Mouse (Mus musculus): ENCODE measurements around the gene Adck2. TPM values are rescaled to one million over a fixed set of nuclear protein-coding genes. Genes with fewer than 3 reads are reported as not detected.

The Adck2 gene
- total and polyA plus RNA-seq, 3 experiments: 7.6 to 15.6 (median 12.1) TPM

- Histone ChIP-seq H3K36me3 (ENCODE audit: control insufficient read depth, insufficient read depth, low read length) (no peaks in the 10 kb centered on the region), H3K79me2 (replicated peaks; ENCODE audit: control insufficient read depth, insufficient read depth, low read length) (no peaks in the 10 kb centered on the region), H3K9ac (ENCODE audit: low read depth, low read length) (no peak overlapping the region), H3K4me3 (peak overlapping the region; percentile 9; the same call in 1 of the 2 replicates), H3K27ac (peak overlapping the region; percentile 68), H3K4me1 (ENCODE audit: control insufficient read depth, insufficient read depth, low read length) (peaks cover 7% of the 10 kb centered on the region; the same call in 1 of the 2 replicates), H3K27me3 (ENCODE audit: control insufficient read depth, insufficient read depth, low read length) (no peaks in the 10 kb centered on the region)
- intact Hi-C loops (cut with DNase I): loop anchor here (5.0 kb wide), 1 partner anchor 58 kb away; no protein-coding TSS in a partner anchor
- TF ChIP-seq EP300 (IDR thresholded peaks at IDR 0.05; ENCODE audit: insufficient read depth, low read depth, low read length) (no peak), POLR2A (IDR thresholded peaks at IDR 0.05; ENCODE audit: insufficient read depth, low read depth, low read length) (no peak; the same call in 1 of the 2 replicates), CTCF (IDR thresholded peaks at IDR 0.05) (no peak)
- 58% methylated on average over 12 of the region's 12 CpGs for WGBS
- DNase-seq: peak in 1 of 2 experiments; percentile 31
Measured at GRCm38 (mm10) chr6:39554888-39555647, 18.6 kb upstream of the Adck2 start.

GRCm38 (mm10) chr6:39555648-39555945 lies 18.1 kb upstream of the Adck2 start:
- H3K4me3 ChIP-seq: no peak overlapping the region
- H3K79me2 ChIP-seq (replicated peaks; ENCODE audit: control insufficient read depth, insufficient read depth, low read length): no peaks in the 10 kb centered on the region
- TF ChIP-seq CTCF (IDR thresholded peaks at IDR 0.05) (no peak), POLR2A (IDR thresholded peaks at IDR 0.05; ENCODE audit: insufficient read depth, low read depth, low read length) (no peak), EP300 (IDR thresholded peaks at IDR 0.05; ENCODE audit: insufficient read depth, low read depth, low read length) (no peak)
- H3K27ac ChIP-seq: no peak overlapping the region; the same call in 1 of the 2 replicates
- peaks cover 7% of the 10 kb centered on the region; the same call in 1 of the 2 replicates for H3K4me1 ChIP-seq (ENCODE audit: control insufficient read depth, insufficient read depth, low read length)
- WGBS: 79% methylated on average over 2 of the region's 2 CpGs
- no peaks in the 10 kb centered on the region for H3K36me3 ChIP-seq (ENCODE audit: control insufficient read depth, insufficient read depth, low read length)
- H3K27me3 ChIP-seq (ENCODE audit: control insufficient read depth, insufficient read depth, low read length): no peaks in the 10 kb centered on the region
- DNase-seq: no peak
- H3K9ac ChIP-seq (ENCODE audit: low read depth, low read length): no peak overlapping the region
- intact Hi-C loops (cut with DNase I): no loop called here

DNA sequence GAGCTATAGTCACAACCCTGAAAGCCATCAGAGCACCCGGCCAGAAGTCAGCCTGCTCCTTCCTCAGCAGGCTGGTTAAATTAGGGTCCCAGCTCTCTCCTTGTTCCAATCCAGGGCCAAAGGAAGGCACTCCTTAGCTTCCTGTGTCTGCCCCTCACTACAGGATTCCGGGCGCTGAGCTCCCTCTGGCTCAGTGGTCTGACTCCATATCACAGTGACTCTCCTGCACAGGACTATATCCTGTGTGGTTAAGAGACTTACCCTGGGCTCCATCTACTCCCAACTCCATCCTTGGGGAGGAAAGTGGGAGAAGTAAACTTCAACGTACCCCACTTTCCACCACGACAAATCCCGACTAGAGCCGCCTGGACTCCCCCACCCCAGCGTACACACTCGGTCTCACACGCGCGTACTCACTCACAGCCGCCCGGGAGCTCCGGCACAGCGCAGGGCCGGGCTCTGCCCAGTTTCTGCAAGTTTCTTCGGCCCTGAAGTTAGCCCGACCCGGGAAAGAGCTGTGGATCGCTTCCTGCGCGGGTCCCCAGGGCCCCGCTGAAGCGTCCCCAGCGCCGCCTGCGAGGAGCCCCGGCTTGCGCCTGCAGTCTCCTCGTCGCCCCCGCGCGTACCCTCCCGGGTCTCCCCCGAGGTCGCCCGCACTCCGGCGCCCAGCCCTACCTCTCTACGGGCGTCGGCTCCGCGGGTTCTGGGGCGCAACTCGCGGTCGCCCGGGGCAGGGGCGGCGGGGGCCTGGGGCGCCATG lies 16.6 kb upstream of the Adck2 start:
- Histone ChIP-seq H3K36me3 (ENCODE audit: control insufficient read depth, insufficient read depth, low read length) (no peaks in the 10 kb centered on the region), H3K4me1 (ENCODE audit: control insufficient read depth, insufficient read depth, low read length) (peaks cover 7% of the 10 kb centered on the region; the same call in 1 of the 2 replicates), H3K79me2 (replicated peaks; ENCODE audit: control insufficient read depth, insufficient read depth, low read length) (no peaks in the 10 kb centered on the region), H3K27ac (peak overlapping the region; percentile 83), H3K27me3 (ENCODE audit: control insufficient read depth, insufficient read depth, low read length) (no peaks in the 10 kb centered on the region), H3K9ac (ENCODE audit: low read depth, low read length) (peak overlapping the region; percentile 78), H3K4me3 (peak overlapping the region; percentile 76)
- TF ChIP-seq EP300 (IDR thresholded peaks at IDR 0.05; ENCODE audit: insufficient read depth, low read depth, low read length) (no peak), POLR2A (IDR thresholded peaks at IDR 0.05; ENCODE audit: insufficient read depth, low read depth, low read length) (no peak), CTCF (IDR thresholded peaks at IDR 0.05) (no peak)
- intact Hi-C loops (cut with DNase I): no loop called here
- DNase-seq: peak; percentile 59 to 74
- WGBS: 2% methylated on average over 52 of the region's 54 CpGs

- peak; percentile 85 to 87 for DNase-seq
- WGBS: 2% methylated on average over 48 of the region's 50 CpGs
- no peaks in the 10 kb centered on the region for H3K36me3 ChIP-seq (ENCODE audit: control insufficient read depth, insufficient read depth, low read length)
- no peaks in the 10 kb centered on the region for H3K79me2 ChIP-seq (replicated peaks; ENCODE audit: control insufficient read depth, insufficient read depth, low read length)
- TF ChIP-seq EP300 (IDR thresholded peaks at IDR 0.05; ENCODE audit: insufficient read depth, low read depth, low read length): no peak
- no peak for TF ChIP-seq POLR2A (IDR thresholded peaks at IDR 0.05; ENCODE audit: insufficient read depth, low read depth, low read length)
- TF ChIP-seq CTCF (IDR thresholded peaks at IDR 0.05): no peak
- no peaks in the 10 kb centered on the region for H3K27me3 ChIP-seq (ENCODE audit: control insufficient read depth, insufficient read depth, low read length)
- peak within 1 kb of the TSS; percentile 83 for H3K27ac ChIP-seq
- peak within 1 kb of the TSS; percentile 78 for H3K9ac ChIP-seq (ENCODE audit: low read depth, low read length)
- intact Hi-C loops (cut with DNase I): no loop called here
- peaks cover 9% of the 10 kb centered on the region; the same call in 1 of the 2 replicates for H3K4me1 ChIP-seq (ENCODE audit: control insufficient read depth, insufficient read depth, low read length)
- H3K4me3 ChIP-seq: peak within 1 kb of the TSS; percentile 76
Measured at GRCm38 (mm10) chr6:39557723-39558261, 15.9 kb upstream of the Adck2 start, which contains the start of gene Dennd2a. TSS of gene Dennd2a (minus strand) at chr6:39557867.

DNA sequence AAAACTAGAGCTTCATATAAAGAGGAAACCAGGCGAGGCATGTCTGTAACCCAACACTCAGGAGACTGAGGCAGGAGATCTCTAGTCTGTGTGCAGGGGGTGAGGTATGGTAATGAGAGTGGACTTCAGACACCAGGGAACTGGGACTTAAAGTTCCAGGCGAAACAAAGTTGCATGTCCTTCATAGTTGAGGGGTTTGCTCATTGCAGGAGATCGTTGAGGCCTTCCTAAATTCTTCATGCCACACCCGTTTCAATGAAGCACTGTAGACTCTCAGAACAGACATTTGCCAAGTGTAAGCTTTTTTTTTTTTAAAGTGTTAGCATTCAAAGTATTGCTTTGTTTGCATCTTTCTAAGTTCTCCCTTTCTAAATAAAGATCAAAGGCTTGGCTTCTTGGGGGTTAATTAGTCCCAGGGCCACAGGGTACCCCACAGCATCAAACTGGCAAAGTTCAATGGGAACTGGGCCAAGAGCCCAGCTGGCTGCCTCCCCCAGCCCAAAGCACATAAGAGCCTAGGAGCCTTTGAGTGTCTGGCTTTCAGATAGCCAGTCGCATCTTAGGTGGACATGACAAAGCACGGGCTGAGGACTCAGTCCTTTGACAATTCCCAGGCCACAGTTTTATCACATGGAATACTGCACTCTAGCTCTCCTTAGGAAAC lies 14.3 kb upstream of the Adck2 start:
- Histone ChIP-seq H3K9ac (ENCODE audit: low read depth, low read length) (no peak overlapping the region), H3K79me2 (replicated peaks; ENCODE audit: control insufficient read depth, insufficient read depth, low read length) (no peaks in the 10 kb centered on the region), H3K4me3 (no peak overlapping the region), H3K27ac (no peak overlapping the region), H3K36me3 (ENCODE audit: control insufficient read depth, insufficient read depth, low read length) (no peaks in the 10 kb centered on the region), H3K4me1 (ENCODE audit: control insufficient read depth, insufficient read depth, low read length) (peaks cover 6% of the 10 kb centered on the region; the same call in 1 of the 2 replicates), H3K27me3 (ENCODE audit: control insufficient read depth, insufficient read depth, low read length) (no peaks in the 10 kb centered on the region)
- intact Hi-C loops (cut with DNase I): no loop called here
- DNase-seq: no peak
- no peak for TF ChIP-seq EP300 (IDR thresholded peaks at IDR 0.05; ENCODE audit: insufficient read depth, low read depth, low read length)
- TF ChIP-seq POLR2A (IDR thresholded peaks at IDR 0.05; ENCODE audit: insufficient read depth, low read depth, low read length): no peak
- WGBS: 81% methylated on average over 6 of the region's 6 CpGs

Measured in heart, adult 2 months (tissue).